Mouse (Mus musculus) brain, embryonic 14.5 days (tissue): ENCODE results near the gene Gm20538.

ENCODE experiments used
- CTCF ChIP-seq: fragments of 200-500 bp; IDR thresholded peaks from 2 replicates; pipeline ENCODE4 v1.5.1; 2012; ENCODE audit warnings: inconsistent platforms, mild to moderate bottlenecking, moderate library complexity, borderline replicate concordance; ENCODE audit not compliant: insufficient read depth, insufficient read length; ENCODE audit errors: extremely low read depth
- POLR2A ChIP-seq: fragments of 200-500 bp; IDR thresholded peaks from 2 replicates; pipeline ENCODE4 v1.6.1; 2012; ENCODE audit warnings: mild to moderate bottlenecking, inconsistent platforms, borderline replicate concordance; ENCODE audit not compliant: poor library complexity, insufficient read depth, insufficient read length, severe bottlenecking; ENCODE audit errors: extremely low read depth

DNA sequence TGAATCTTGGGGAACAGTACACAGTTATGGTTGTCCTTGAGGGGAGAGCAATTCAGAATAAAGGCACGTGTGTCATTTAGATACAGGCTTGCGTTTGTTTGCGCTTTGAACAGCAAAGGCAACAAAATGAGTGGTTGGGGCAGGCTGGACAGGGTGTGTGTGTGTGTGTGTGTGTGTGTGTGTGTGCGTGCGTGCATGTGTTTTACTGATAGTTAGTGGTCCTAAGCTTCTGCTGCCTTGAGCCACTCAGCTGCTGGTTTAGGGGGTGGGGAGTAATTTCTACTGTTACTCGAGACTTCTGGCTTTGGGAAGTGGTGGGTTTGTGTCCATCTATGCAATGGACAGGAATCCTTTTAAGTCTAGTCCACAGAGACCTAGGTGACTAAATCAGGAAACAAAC lies 53.7 kb downstream of the Gm20538 start:
- TF ChIP-seq CTCF (no peak), POLR2A (no peak)
